Mouse (Mus musculus) C2C12 (cell line): Measurements from ENCODE around the gene Tacc2. TPM values are rescaled to one million over a fixed set of nuclear protein-coding genes. Genes with fewer than 3 reads are reported as not detected.
"Not testable (repeated sequence)": the region's sequence is repeated elsewhere in the genome, so short reads cannot be mapped to it uniquely, and the experiment has no call there.

Experiments
- H3K27me3 ChIP-seq: one replicate; pipeline ENCODE4 v1.6.1; 2011; ENCODE audit not compliant: control insufficient read depth, insufficient read depth, insufficient read length
- H3K36me3 ChIP-seq: one replicate; pipeline ENCODE4 v1.6.1; 2011; ENCODE audit not compliant: control insufficient read depth, insufficient read depth
- H3K4me3 ChIP-seq: one replicate; pipeline ENCODE4 v1.5.1; 2011; ENCODE audit warnings: mild to moderate bottlenecking, control low read depth; ENCODE audit not compliant: poor library complexity, insufficient read depth, severe bottlenecking
- H3K79me2 ChIP-seq: one replicate; pipeline ENCODE4 v1.6.1; 2011; ENCODE audit not compliant: control insufficient read depth, insufficient read depth
- H3K79me3 ChIP-seq: one replicate; pipeline ENCODE4 v1.6.1; 2011; ENCODE audit warnings: low read depth, control low read depth
- H3ac ChIP-seq: one replicate; pipeline ENCODE3; 2011; ENCODE audit warnings: low read depth; ENCODE audit not compliant: control insufficient read depth, insufficient read length
- CEBPB ChIP-seq: IDR thresholded peaks from one replicate; pipeline ENCODE4 v1.6.1; 2011; ENCODE audit warnings: low read depth, mild to moderate bottlenecking, control low read depth, moderate library complexity
- CTCF ChIP-seq: IDR thresholded peaks from one replicate; pipeline ENCODE4 v1.5.1; 2011; ENCODE audit not compliant: control insufficient read depth, insufficient read depth, insufficient read length
- FOSL1 ChIP-seq: IDR thresholded peaks from one replicate; pipeline ENCODE4 v1.8.0; 2011; ENCODE audit warnings: mild to moderate bottlenecking, low read length; ENCODE audit not compliant: poor library complexity, insufficient read depth, severe bottlenecking
- MAX ChIP-seq: IDR thresholded peaks from one replicate; pipeline ENCODE4 v1.6.1; 2011; ENCODE audit warnings: mild to moderate bottlenecking, control low read depth
- MYOD1 ChIP-seq: IDR thresholded peaks from one replicate; pipeline ENCODE4 v1.6.1; 2011; ENCODE audit warnings: low read depth; ENCODE audit not compliant: control insufficient read depth, insufficient read length
- MYOG ChIP-seq: IDR thresholded peaks from one replicate; pipeline ENCODE4 v1.6.1; 2011; ENCODE audit not compliant: control insufficient read depth, insufficient read length; ENCODE audit errors: extremely low read depth
- USF1 ChIP-seq: IDR thresholded peaks from one replicate; pipeline ENCODE4 v1.6.1; 2011; ENCODE audit warnings: low read depth, mild to moderate bottlenecking, control low read depth, moderate library complexity
- polyA plus RNA-seq: library from polyadenylated mRNA; unstranded; fragments of >200 nt; fragmentation: generic; extraction: Trizol; gene quantifications from one replicate; pipeline ENCODE4 v1.2.1, GENCODE M21; 2012; ENCODE audit warnings: missing spikeins

Tacc2 gene
- polyA plus RNA-seq, 1 experiment, result 44.8 TPM

GRCm38 (mm10) chr7:130590081-130590828 lies 13.0 kb downstream of the Tacc2 start:
- Histone ChIP-seq H3K27me3 (no peaks in the 10 kb centered on the region), H3K4me3 (no peak overlapping the region), H3ac (no peak overlapping the region), H3K36me3 (no peaks in the 10 kb centered on the region), H3K79me3 (no peaks in the 10 kb centered on the region), H3K79me2 (no peaks in the 10 kb centered on the region)
- no peak for TF ChIP-seq FOSL1

- H3K79me3 ChIP-seq, result no peaks in the 10 kb centered on the region
- H3K27me3 ChIP-seq, result no peaks in the 10 kb centered on the region
- H3K79me2 ChIP-seq, result no peaks in the 10 kb centered on the region
- H3ac ChIP-seq, result no peak overlapping the region
- no peaks in the 10 kb centered on the region for H3K36me3 ChIP-seq
- no peak overlapping the region for H3K4me3 ChIP-seq
- no peak for TF ChIP-seq CEBPB
- TF ChIP-seq FOSL1, result no peak
- no peak for TF ChIP-seq MYOG
- TF ChIP-seq CTCF, result no peak
- TF ChIP-seq MYOD1, result no peak
- no peak for TF ChIP-seq MAX
- no peak for TF ChIP-seq USF1
These were observed 13.7 kb downstream of the Tacc2 start for GRCm38 (mm10) chr7:130590845-130591437.

- H3K36me3 ChIP-seq, H3K4me3 ChIP-seq, H3K79me2 ChIP-seq, H3K79me3 ChIP-seq, H3ac ChIP-seq, H3K27me3 ChIP-seq: not testable (repeated sequence)
These were observed 15.7 kb downstream of the Tacc2 start for GRCm38 (mm10) chr7:130592975-130593374.

GRCm38 (mm10) chr7:130593375-130594239 lies 16.4 kb downstream of the Tacc2 start:
- not testable (repeated sequence) for H3ac ChIP-seq, H3K4me3 ChIP-seq, H3K79me2 ChIP-seq, H3K79me3 ChIP-seq, H3K27me3 ChIP-seq, H3K36me3 ChIP-seq

GRCm38 (mm10) chr7:130596079-130596855 lies 19.0 kb downstream of the Tacc2 start:
- H3K36me3 ChIP-seq, H3K27me3 ChIP-seq, H3ac ChIP-seq, H3K4me3 ChIP-seq, H3K79me2 ChIP-seq, H3K79me3 ChIP-seq: not testable (repeated sequence)
- TF ChIP-seq USF1 (peak; percentile 91), MYOD1 (peak; percentile 72)

GRCm38 (mm10) chr7:130597546-130597945 lies 20.3 kb downstream of the Tacc2 start:
- Histone ChIP-seq H3ac (no peak overlapping the region), H3K27me3 (no peaks in the 10 kb centered on the region), H3K36me3 (no peaks in the 10 kb centered on the region), H3K79me2 (no peaks in the 10 kb centered on the region), H3K79me3 (no peaks in the 10 kb centered on the region), H3K4me3 (no peak overlapping the region)
- no peak for TF ChIP-seq FOSL1
- no peak for TF ChIP-seq MYOG
- TF ChIP-seq USF1, result no peak
- TF ChIP-seq MYOD1, result no peak
- TF ChIP-seq CEBPB, result no peak
- no peak for TF ChIP-seq CTCF
- TF ChIP-seq MAX, result no peak
